In genomic region chr4:135573251-135573808, GRCm38 (mm10) we compare ENCODE assay signal across 8 mouse cellular contexts. TPM values are rescaled to one million over a fixed set of nuclear protein-coding genes. Genes with fewer than 3 reads are reported as not detected.
A peak's percentile ranks its signal among the peaks of the same experiment; 100 is the strongest.
DNase-seq lines count a peak whose midpoint lies in the region; ATAC-seq and TF ChIP-seq lines count a peak whose summit lies in the region.
"Had no signal": no experiment of that assay in that cellular context is flagged by ENCODE, and none has a peak within 500 bp of the region (broad histone marks: within the 10 kb centered on the region; RNA-seq: fewer than 3 reads in every experiment).

Gene Grhl3 (minus strand): TSS chr4:135573630.

- peak within 1 kb of the TSS; percentile 40; the same call in 1 of the 2 replicates for H3K4me3 ChIP-seq in spleen, adult 2 months (ENCODE audit: extremely low read depth, insufficient read depth, insufficient read length)
- H3K4me3 ChIP-seq in embryonic fibroblast, embryonic 13.5 days (ENCODE audit: insufficient read depth, low read length) = peak within 1 kb of the TSS; percentile 22
- peak within 1 kb of the TSS; percentile 25 for H3K4me3 ChIP-seq in intestine, embryonic 14.5 days (ENCODE audit: low read depth, low read length)
- H3K4me3 ChIP-seq in liver, adult 2 months (ENCODE audit: insufficient read depth, low read depth, low read length) = peak within 1 kb of the TSS; percentile 25; the same call in 1 of the 2 replicates
- H3K4me3 ChIP-seq in myocyte = no peak within 1 kb of the TSS
- H3K4me3 ChIP-seq: erythroblast, embryonic 14.5 days had no signal

- 1% methylated on average over 31 of the region's 31 CpGs for WGBS in spleen, adult 2 months
- under 1% methylated on average over 31 of the region's 31 CpGs for WGBS in intestine, embryonic 14.5 days
- 2% methylated on average over 31 of the region's 31 CpGs for WGBS in liver, adult 2 months

- H3K4me1 ChIP-seq in spleen, adult 2 months (ENCODE audit: control insufficient read depth, insufficient read depth, insufficient read length) = peaks cover 19% of the 10 kb centered on the region; the same call in 1 of the 2 replicates
- peaks cover 19% of the 10 kb centered on the region for H3K4me1 ChIP-seq in embryonic fibroblast, embryonic 13.5 days (ENCODE audit: control insufficient read depth, insufficient read depth, low read length)
- peaks cover 34% of the 10 kb centered on the region for H3K4me1 ChIP-seq in intestine, embryonic 14.5 days (replicated peaks; ENCODE audit: control insufficient read depth, insufficient read depth, low read length)
- H3K4me1 ChIP-seq in liver, adult 2 months (ENCODE audit: control insufficient read depth, insufficient read depth, low read length) = peaks cover 2% of the 10 kb centered on the region; the same call in 1 of the 2 replicates

- peak in 1 of 2 experiments; percentile 10 for DNase-seq in spleen, adult 2 months (ENCODE audit: low read depth in 1 of 2, low spot score in 2 of 2)
- no peak for DNase-seq in spleen, postnatal 4 days (ENCODE audit: low spot score in 2 of 2)
- DNase-seq in intestine, embryonic 14.5 days (ENCODE audit: low spot score) = peak; percentile 79
- DNase-seq in liver, adult 2 months (ENCODE audit: extremely low read depth, low read depth, low spot score) = no peak
- peak; percentile 79 for DNase-seq in thymus, postnatal 25 days

- H3K4me2 ChIP-seq in intestine, embryonic 14.5 days (ENCODE audit: low read length) = peak within 1 kb of the TSS; percentile 49
- H3K4me2 ChIP-seq in myocyte (ENCODE audit: low read depth) = peak within 1 kb of the TSS; percentile 78

- H3K79me2 ChIP-seq in liver, adult 2 months (ENCODE audit: control insufficient read depth, insufficient read depth, low read length) = no peaks in the 10 kb centered on the region
- H3K79me2 ChIP-seq in myocyte (ENCODE audit: control insufficient read depth, insufficient read depth) = no peaks in the 10 kb centered on the region

- no peak for TF ChIP-seq CTCF in spleen, adult 2 months (IDR thresholded peaks at IDR 0.05; ENCODE audit: extremely low read depth, insufficient read depth, insufficient read length, insufficient replicate concordance)
- TF ChIP-seq CTCF in embryonic fibroblast, embryonic 13.5 days (IDR thresholded peaks at IDR 0.05; ENCODE audit: borderline replicate concordance, insufficient read depth, low read length) = no peak
- TF ChIP-seq CTCF in liver, adult 2 months (IDR thresholded peaks at IDR 0.05; ENCODE audit: low read depth, low read length) = no peak

- H3K27me3 ChIP-seq in spleen, adult 2 months (ENCODE audit: control insufficient read depth, insufficient read depth, low read length) = peaks cover 13% of the 10 kb centered on the region
- peaks cover 40% of the 10 kb centered on the region for H3K27me3 ChIP-seq in intestine, embryonic 14.5 days (replicated peaks; ENCODE audit: control insufficient read depth, insufficient read depth, low read length)
- peaks cover 11% of the 10 kb centered on the region; the same call in 1 of the 2 replicates for H3K27me3 ChIP-seq in liver, adult 2 months (ENCODE audit: control insufficient read depth, insufficient read depth, low read length)
- H3K27me3 ChIP-seq in myocyte (ENCODE audit: control insufficient read depth, insufficient read depth, insufficient read length) = no peaks in the 10 kb centered on the region

- TF ChIP-seq POLR2A in spleen, adult 2 months (IDR thresholded peaks at IDR 0.05; ENCODE audit: low read depth, low read length) = no peak
- no peak for TF ChIP-seq POLR2A in embryonic fibroblast, embryonic 13.5 days (IDR thresholded peaks at IDR 0.05; ENCODE audit: low read depth, low read length)
- no peak for TF ChIP-seq POLR2A in liver, adult 2 months (IDR thresholded peaks at IDR 0.05; ENCODE audit: extremely low read depth, insufficient read depth, low read length)
- TF ChIP-seq POLR2A in myocyte (IDR thresholded peaks at IDR 0.05; ENCODE audit: insufficient read length, low read depth) = no peak

- H3K9ac ChIP-seq in intestine, embryonic 14.5 days (ENCODE audit: low read length) = no peak within 1 kb of the TSS
- no peak within 1 kb of the TSS for H3K9ac ChIP-seq in liver, adult 2 months (ENCODE audit: low read depth, low read length)

- H3K9me3 ChIP-seq in intestine, embryonic 14.5 days (ENCODE audit: control insufficient read depth, low read length) = no peaks in the 10 kb centered on the region

- H3K36me3 ChIP-seq in spleen, adult 2 months (ENCODE audit: control insufficient read depth, insufficient read depth, low read length) = no peaks in the 10 kb centered on the region
- no peaks in the 10 kb centered on the region for H3K36me3 ChIP-seq in intestine, embryonic 14.5 days (ENCODE audit: control insufficient read depth, insufficient read depth, low read length)
- H3K36me3 ChIP-seq in liver, adult 2 months (ENCODE audit: control insufficient read depth, insufficient read depth, low read length) = no peaks in the 10 kb centered on the region
- H3K36me3 ChIP-seq in myocyte (ENCODE audit: control insufficient read depth, insufficient read depth) = no peaks in the 10 kb centered on the region

- no peak within 1 kb of the TSS for H3ac ChIP-seq in myocyte (ENCODE audit: control insufficient read depth, insufficient read length)

- H3K27ac ChIP-seq in spleen, adult 2 months (ENCODE audit: insufficient read depth, low read length) = no peak within 1 kb of the TSS
- no peak within 1 kb of the TSS for H3K27ac ChIP-seq in embryonic fibroblast, embryonic 13.5 days (ENCODE audit: insufficient read depth, low read length)
- H3K27ac ChIP-seq in intestine, embryonic 14.5 days (ENCODE audit: low read depth) = no peak within 1 kb of the TSS
- H3K27ac ChIP-seq in liver, adult 2 months (replicated peaks; ENCODE audit: insufficient read depth, low read depth, low read length) = no peak within 1 kb of the TSS

- ATAC-seq in intestine, embryonic 14.5 days (replicated peaks; ENCODE audit: low FRiP score, low TSS enrichment, low read depth) = peak; percentile 51; the same call in 1 of the 2 replicates

TF ChIP-seq in myocyte, 11 proteins besides CTCF, POLR2A, EP300 and RAD21:
- no peak for TF ChIP-seq E2F4 (IDR thresholded peaks at IDR 0.05; ENCODE audit: insufficient read depth)
- TF ChIP-seq MYOG (IDR thresholded peaks at IDR 0.05; ENCODE audit: control insufficient read depth in 1 of 3, insufficient read depth in 1 of 3, insufficient read length in 2 of 3, low read depth in 2 of 3) = peak in 1 of 3 experiments; percentile 57
- TF ChIP-seq MYOD1 (IDR thresholded peaks at IDR 0.05; ENCODE audit: control insufficient read depth in 1 of 3, insufficient read length in 2 of 3, low read depth in 2 of 3) = peak in 2 of 3 experiments; percentile 60 to 77

RNA-seq across cellular contexts. Expression of gene Grhl3, which starts in this region (rescaled TPM):
- 0.12 and 0.14 TPM in 2 replicates for polyA plus RNA-seq in spleen, adult 2 months (2012; rRNA removed)
- polyA plus RNA-seq in embryonic fibroblast, embryonic 13.5 days (2011; ENCODE audit: insufficient read length, low read depth, missing spikeins) = not detected in 2 replicates
- polyA plus RNA-seq in intestine, embryonic 14.5 days (2014; fragmentation: Nextera tagmentation; extraction: Ambion mirVana) = 7.1 and 9.2 TPM in 2 replicates
- 0.07 and 0.09 TPM in 2 replicates for total RNA-seq in liver, adult 2 months (2014; rRNA removed)
- 0.04 and 0.06 TPM in 2 replicates for polyA plus RNA-seq in liver, adult 2 months (2012; rRNA removed)
- 0.95 TPM for polyA plus RNA-seq in myocyte (2012; fragmentation: generic; extraction: Trizol)
- polyA plus RNA-seq: erythroblast, embryonic 14.5 days had no signal

Comparison
In these comparisons a context has a peak if more than half of its experiments do, and no peak if none do; other contexts are left out.
1. DNase-seq: peak in intestine, embryonic 14.5 days (single experiment) and thymus, postnatal 25 days (single experiment); none in spleen, postnatal 4 days (0 of 2) and liver, adult 2 months (single experiment).